Mouse (Mus musculus): ENCODE measurements around the gene Crocc. TPM values are rescaled to one million over a fixed set of nuclear protein-coding genes. Genes with fewer than 3 reads are reported as not detected.
A peak's percentile ranks its signal among the peaks of the same experiment; 100 is the strongest.

The Crocc gene
- 1.9 and 2.1 TPM in 2 replicates for polyA plus RNA-seq (2015; fragmentation: Nextera tagmentation; extraction: Ambion mirVana)

DNA sequence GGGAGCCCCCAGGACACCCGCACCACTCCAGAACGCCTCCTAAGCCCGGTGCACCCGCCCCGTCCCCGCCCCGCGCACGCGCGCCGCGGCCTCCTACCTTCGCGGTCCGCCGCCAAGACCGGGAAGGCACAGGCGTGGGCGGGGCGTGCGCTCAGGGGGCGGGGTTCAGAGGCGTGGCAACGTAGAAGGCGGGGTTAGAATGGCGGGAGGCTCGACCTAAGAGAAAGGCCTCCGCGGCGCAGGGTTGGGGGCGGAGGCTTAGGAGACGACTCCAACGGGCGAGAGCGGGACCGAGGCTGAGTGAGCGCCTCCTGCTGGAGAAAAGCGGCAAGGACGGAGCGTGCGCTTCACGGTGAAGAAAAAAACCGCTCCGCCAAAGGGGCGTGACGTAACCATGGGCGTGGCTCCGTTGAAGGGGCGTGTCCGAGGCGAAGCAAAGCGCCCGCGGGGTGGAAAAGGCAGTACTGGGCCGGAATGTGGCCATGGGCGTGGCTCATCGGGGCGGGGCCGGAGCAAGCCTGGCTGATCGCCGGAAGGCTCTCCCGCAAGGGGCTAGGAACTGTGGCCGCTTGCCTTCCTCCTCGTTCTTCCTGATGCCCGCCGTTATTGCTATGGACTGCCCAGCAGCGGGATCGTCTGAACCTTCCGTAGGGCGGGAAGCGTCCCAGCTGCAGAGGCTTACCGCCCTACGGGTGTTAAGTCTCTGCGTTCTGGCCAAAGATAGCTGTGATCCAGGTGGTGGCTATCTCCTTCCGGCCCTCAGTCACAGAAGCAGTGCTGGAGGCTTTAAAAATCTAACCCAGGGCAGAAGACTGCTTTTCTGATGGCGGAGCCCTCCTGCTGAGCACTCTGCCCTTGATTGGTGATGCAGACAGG, at the start of gene Crocc:
Crocc (minus strand) TSS at position 125 of the 876 bp plus-strand sequence.
- peak; percentile 100 for DNase-seq (ENCODE audit: low spot score)

GRCm38 (mm10) chr4:141108196-141108732, 47.9 kb upstream of the Crocc start:
- no peak for DNase-seq (ENCODE audit: low spot score)

GRCm38 (mm10) chr4:141106526-141107183, 46.3 kb upstream of the Crocc start:
- no peak for DNase-seq (ENCODE audit: low spot score)

DNA sequence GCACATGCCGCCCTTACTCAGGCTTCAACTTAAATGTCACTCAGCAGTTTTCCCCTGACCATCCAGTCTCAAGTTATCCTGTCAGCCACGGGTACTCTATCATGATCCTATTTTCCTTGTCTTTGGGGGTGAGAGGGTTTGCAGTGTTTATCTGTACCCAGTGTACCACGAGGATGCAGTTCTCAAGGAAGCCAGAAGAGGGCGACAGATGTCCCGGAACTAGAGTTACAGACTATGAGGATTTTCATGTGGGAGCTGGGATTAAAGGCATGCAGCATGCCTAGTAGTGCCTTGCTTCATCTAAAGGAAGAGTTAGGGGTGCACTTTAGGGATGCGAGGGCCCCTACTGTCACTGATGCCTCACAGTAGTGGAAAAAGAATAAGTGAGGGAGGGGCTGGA, 41.5 kb upstream of the Crocc start:
- no peak for DNase-seq (ENCODE audit: low spot score)

- DNase-seq (ENCODE audit: low spot score): no peak
Measured at GRCm38 (mm10) chr4:141101291-141101690, 40.9 kb upstream of the Crocc start.

DNA sequence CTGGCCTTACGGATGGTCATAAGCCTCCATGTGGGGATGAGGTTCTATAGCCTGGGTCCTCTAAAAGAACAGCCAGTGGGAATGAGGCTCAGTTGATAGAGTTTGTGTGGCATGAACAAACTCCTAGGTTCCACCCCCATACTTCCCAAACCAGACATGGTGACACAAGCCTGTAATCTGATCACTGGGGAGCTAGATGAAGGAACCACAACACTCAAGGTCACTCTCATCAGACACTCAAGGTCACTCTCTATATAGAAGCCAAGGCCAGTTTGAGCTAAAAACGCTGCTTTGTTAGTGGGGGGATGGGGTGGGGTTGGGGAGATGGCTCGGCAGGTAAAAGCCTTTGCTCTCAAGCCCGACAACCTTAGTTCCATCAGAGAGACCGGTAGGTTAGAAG, 39.6 kb upstream of the Crocc start:
- DNase-seq (ENCODE audit: low spot score): no peak

DNA sequence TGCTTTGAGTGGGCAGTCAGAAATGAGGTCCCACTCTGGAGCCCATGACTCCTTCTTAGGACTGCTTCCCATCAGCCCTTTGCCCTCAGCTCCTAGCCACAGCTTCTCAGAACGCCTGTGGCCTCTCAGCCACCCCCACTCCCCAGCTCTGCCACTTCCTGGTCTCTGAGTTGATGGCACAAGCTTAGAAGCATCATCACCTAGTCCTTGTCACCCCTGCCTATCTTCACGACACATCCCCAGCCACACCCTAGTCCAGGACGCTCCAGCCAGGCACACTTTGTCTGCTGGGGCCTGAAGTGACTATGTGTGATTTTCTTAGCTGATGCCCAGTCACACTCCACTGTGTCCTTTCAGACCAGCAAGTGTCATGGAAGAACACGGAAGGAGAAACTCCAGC, 38.6 kb upstream of the Crocc start:
- DNase-seq (ENCODE audit: low spot score): no peak

DNA sequence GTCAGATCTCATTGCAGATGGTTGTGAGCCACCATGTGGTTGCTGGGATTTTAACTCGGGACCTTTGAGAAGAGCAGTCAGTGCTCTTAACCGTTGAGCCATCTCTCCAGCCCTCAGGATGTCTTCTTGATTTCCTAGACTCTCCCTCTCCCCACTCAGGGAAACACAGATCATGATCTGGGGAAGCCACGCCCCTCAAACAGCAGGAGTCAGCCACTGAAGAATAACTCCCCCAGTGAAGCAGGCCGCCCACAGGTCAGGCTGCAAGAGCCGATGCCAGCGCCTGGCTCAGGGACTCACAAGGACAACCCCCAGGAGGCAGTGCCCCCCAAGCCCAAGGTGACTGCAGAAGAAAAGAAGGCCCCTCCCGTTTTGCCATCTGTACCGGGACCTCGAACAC, 36.4 kb upstream of the Crocc start:
- DNase-seq (ENCODE audit: low spot score): no peak

DNA sequence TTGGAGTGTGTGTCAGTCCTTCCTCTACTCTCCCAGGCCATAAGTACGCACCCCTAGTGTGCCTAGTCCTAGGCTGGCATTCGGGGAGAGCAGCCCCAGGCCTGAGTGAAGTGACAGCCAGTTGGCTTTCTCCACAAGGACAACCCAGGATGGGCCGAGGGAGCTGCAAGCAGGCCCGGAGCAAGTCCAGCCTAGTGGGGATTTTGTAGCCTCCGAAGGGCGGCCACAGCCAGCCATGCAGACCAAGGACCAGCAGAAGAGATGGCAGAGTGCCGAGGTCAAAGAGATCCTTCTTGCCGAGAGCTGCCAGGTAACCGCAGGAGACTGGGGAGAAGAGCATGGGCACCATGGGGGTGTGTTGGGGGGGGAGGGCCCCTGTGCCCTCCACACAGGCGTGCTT, 34.7 kb upstream of the Crocc start:
- DNase-seq (ENCODE audit: low spot score): no peak

DNA sequence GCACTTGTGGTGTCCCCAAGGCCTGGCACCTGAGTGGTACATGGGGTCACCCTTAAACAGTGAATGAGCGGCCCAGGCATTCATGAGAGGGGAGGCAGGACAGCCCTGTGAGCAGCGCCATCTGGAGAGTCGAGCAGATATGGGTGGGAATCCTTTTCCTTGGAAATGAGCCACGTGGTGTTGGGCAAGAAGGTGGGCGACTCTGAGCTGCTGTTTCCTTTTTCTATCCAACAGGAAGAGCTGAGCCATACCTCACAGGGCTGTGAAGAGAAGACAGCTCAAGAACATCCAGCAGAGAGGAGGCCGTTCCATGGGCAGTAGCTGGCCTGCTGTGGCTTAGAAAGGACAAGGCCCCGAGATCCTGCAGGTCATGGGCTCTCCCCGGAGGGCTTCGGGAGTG, 28.4 kb upstream of the Crocc start:
- no peak for DNase-seq (ENCODE audit: low spot score)

DNA sequence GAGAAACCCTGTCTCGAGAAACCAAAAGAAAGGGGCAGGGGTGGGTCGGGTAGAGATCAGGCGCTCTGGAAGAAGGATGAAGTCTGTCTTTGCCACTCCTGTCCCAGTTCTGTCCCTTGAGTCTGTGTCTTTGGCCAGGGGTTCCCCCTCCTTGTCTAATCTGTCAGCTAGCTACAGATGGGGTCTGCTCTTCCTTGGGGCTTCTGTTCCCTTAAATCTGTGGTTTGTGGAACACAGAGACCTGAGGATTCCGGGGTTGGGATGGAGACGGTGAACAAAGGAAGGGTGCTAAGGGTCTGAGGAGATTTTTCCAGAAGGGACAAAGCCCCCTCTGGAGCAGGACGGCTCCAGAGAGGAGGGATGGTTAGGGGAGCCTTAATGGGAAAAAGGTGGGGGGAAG, 27.7 kb upstream of the Crocc start, which contains the start of gene Spata21:
Spata21 (plus strand) TSS at position 301 of the 400 bp plus-strand sequence.
- DNase-seq (ENCODE audit: low spot score): no peak

- no peak for DNase-seq (ENCODE audit: low spot score)
Measured at GRCm38 (mm10) chr4:141086862-141087261, 26.5 kb upstream of the Crocc start.

DNA sequence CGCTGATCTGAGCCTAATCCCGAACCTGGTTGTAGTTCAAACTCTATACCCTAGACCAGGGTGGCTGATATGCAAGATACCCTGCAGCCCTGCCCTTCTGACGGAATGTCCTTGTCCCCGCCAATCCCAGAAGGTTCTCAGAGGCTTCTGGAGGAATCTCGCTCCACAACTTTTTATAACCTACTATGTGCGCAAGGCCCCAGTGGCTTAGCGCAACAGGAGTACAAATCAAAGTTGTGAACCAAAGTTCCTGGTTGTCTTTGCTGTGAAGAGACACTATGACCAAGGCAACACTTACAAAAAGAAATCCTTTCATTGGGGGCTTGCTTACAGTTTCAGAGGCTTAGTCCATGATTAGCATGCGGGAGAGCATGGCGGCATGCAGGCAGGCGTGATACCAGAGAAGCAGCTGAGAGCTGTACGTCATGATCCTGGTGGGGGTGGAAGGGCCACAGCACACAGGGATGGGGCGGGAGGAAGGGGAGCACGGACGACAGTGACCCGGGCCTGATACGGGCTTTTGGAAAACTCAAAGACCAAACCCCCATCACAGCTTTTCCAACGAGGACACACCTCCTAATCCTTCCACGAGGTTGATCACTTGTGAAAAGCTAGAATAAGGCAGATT, 18.3 kb upstream of the Crocc start:
- DNase-seq (ENCODE audit: low spot score): no peak

DNA sequence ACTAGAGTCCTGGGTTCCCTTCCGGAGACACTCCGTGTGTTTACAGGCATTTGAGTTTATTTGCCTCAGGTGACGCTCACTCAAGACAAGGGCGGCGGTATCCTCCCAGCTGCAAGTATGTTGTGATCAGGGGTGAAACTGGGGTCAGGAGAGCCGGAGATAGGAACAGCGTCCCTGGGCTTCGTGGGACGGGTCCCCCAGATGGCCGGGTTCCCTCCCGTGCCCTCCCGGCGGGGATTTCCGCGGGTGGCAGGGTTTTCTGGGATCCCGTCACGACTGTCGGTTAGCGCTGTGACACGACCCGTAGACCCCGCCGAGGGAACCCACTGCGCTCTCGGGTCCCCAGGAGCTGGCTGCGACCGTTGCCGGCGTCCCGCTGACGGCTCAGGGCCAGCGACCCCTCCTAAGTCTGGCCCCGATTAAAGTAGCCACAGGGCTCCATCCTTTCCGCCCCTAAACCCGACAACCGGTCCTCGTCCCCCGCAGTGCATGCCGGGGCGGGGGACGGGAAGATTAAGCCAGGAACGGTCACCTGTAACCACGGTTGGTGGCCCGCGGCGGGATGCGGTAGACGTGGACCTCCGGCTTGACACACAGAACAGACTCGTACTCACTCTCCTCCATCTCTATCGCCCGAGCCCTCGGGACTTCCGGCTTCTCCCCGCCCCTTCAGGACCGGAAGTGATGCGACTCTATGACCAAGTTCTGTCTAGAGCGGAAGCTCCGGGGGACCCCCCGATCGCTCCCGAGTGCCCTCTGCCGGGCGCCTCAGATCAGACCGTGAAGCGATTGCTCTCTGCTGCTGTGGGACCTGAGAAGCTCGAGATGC, 17.5 kb upstream of the Crocc start, which contains the start of gene Necap2:
Necap2 (minus strand) TSS at position 677 of the 829 bp plus-strand sequence.
- peak; percentile 96 for DNase-seq (ENCODE audit: low spot score)

DNA sequence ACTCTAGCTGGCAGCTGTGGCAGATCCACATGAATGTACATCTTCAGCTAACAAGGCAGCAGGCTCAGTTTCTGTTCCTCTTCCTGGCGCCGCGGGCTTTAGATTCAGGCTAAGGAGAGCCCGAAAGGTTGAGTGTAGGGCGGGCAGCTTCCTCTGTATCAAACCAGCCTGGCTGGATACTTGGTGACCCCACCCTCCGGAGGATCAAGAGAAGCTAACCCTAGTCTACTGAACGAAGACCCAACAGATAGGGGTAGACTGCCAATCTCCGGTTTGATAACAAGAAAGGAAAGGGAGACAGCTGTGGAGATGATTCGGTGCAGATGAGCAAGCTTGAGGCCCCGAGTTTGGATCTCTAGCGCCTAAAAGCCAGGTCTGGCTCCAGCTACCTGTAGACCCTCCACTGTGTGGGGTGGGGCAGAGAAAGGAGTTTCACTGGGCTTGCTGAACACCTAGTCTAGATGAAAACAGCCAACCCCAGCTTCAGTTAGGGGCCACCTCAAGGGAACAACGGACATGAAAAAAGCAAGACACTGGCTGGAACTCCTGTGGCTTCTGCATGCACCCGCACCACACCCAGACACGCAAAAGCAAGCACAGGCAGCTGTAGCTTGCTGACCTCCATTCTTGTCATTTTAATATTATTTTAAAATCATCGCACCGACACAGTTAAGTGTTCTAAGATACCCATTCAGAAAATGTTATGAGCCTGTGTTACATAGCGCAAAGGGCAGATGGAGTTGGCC, 16.6 kb upstream of the Crocc start:
- DNase-seq (ENCODE audit: low spot score): peak; percentile 13

GRCm38 (mm10) chr4:141074109-141074508, 13.8 kb upstream of the Crocc start:
- no peak for DNase-seq (ENCODE audit: low spot score)

DNA sequence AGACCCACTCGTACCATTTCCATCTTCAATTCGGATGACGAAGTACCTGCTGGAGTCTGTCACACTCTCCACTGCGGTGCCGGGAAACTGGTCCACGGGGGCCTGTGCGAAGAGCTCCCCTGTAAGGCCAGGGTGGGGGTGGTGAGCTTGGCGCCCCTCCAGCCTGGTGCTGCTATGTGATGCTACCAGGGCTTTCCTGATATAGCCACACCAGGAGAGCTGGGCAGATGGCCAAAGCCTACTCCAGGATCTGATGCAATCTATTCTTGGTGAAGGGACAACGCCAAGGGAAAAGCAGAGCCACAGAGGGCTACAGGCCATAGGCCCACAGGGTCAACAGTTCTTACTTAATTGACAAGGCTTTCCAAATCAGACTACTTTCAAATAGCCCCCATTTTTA, 13.3 kb upstream of the Crocc start:
- DNase-seq (ENCODE audit: low spot score): no peak

DNA sequence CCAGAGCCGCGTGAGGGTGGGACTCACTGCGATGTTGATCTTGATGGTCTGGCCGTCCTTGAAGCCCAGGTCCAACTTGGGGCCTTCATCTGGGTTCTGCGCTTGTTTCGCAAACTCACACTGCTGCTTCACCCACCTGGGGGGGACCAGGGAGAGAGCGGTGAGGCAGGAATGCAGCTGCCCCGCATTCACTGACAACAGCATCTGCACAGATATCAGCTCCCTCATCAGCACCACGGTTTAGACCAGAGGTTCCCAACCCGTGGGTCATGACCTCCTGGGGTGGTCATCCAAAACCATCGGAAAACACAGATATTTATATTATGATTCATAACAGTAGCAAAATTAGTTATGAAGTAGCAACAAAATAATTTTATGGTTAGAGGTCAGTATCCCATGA, 12.2 kb upstream of the Crocc start:
- no peak for DNase-seq (ENCODE audit: low spot score)

GRCm38 (mm10) chr4:141069731-141070130, 9.4 kb upstream of the Crocc start:
- DNase-seq (ENCODE audit: low spot score): peak; percentile 65

- DNase-seq (ENCODE audit: low spot score): no peak
Measured at GRCm38 (mm10) chr4:141068655-141069054, 8.3 kb upstream of the Crocc start.
